In genomic region chr1:184004311-184004710, GRCm38 (mm10) we compare ENCODE assay signal across 20 mouse cellular contexts. TPM values are rescaled to one million over a fixed set of nuclear protein-coding genes. Genes with fewer than 3 reads are reported as not detected.
DNase-seq lines count a peak whose midpoint lies in the region; ATAC-seq lines count a peak whose summit lies in the region.
"Had no signal": no experiment of that assay in that cellular context is flagged by ENCODE, and none has a peak within 500 bp of the region (broad histone marks: within the 10 kb centered on the region; RNA-seq: fewer than 3 reads in every experiment).

No protein-coding gene starts in this region.

- H3K9me3 ChIP-seq in hindbrain, embryonic 11.5 days (ENCODE audit: control insufficient read depth, low read length): no peaks in the 10 kb centered on the region
- no peaks in the 10 kb centered on the region for H3K9me3 ChIP-seq in hindbrain, embryonic 10.5 days
- no peaks in the 10 kb centered on the region for H3K9me3 ChIP-seq in neural tube, embryonic 12.5 days
- H3K9me3 ChIP-seq: embryonic facial prominence, embryonic 15.5 days; forebrain, embryonic 13.5 days; limb, embryonic 10.5 days; liver, embryonic 13.5 days had no signal

- no peaks in the 10 kb centered on the region for H3K36me3 ChIP-seq in hindbrain, embryonic 11.5 days (ENCODE audit: control insufficient read depth, insufficient read depth, low read length)
- no peaks in the 10 kb centered on the region for H3K36me3 ChIP-seq in hindbrain, embryonic 10.5 days
- no peaks in the 10 kb centered on the region for H3K36me3 ChIP-seq in neural tube, embryonic 12.5 days
- H3K36me3 ChIP-seq: embryonic facial prominence, embryonic 15.5 days; limb, embryonic 10.5 days; liver, embryonic 13.5 days had no signal

- no peak overlapping the region for H3K9ac ChIP-seq in hindbrain, embryonic 11.5 days (ENCODE audit: low read depth, low read length)
- H3K9ac ChIP-seq in neural tube, embryonic 12.5 days: no peak overlapping the region
- H3K9ac ChIP-seq: embryonic facial prominence, embryonic 15.5 days; forebrain, embryonic 13.5 days; liver, embryonic 13.5 days had no signal

- H3K4me1 ChIP-seq in hindbrain, embryonic 11.5 days (replicated peaks; ENCODE audit: control insufficient read depth, insufficient read depth, low read length): no peaks in the 10 kb centered on the region
- H3K4me1 ChIP-seq in hindbrain, embryonic 10.5 days (replicated peaks): peaks cover 4% of the 10 kb centered on the region; the same call in 1 of the 2 replicates
- H3K4me1 ChIP-seq in neural tube, embryonic 12.5 days: peaks cover 3% of the 10 kb centered on the region; the same call in 1 of the 2 replicates
- H3K4me1 ChIP-seq: embryonic facial prominence, embryonic 15.5 days; forebrain, embryonic 13.5 days; liver, embryonic 13.5 days had no signal

- peak; percentile 56; the same call in 1 of the 2 replicates for ATAC-seq in hindbrain, embryonic 11.5 days (ENCODE audit: low FRiP score)
- ATAC-seq in neural tube, embryonic 12.5 days (ENCODE audit: low FRiP score, low read depth): peak; percentile 58; the same call in 1 of the 2 replicates
- ATAC-seq: forebrain, embryonic 13.5 days had no signal

- H3K4me2 ChIP-seq in hindbrain, embryonic 11.5 days (replicated peaks; ENCODE audit: low read depth, low read length): no peak overlapping the region
- no peak overlapping the region for H3K4me2 ChIP-seq in neural tube, embryonic 12.5 days (replicated peaks)
- H3K4me2 ChIP-seq: embryonic facial prominence, embryonic 15.5 days; forebrain, embryonic 13.5 days; liver, embryonic 13.5 days had no signal

- H3K27me3 ChIP-seq in hindbrain, embryonic 11.5 days (ENCODE audit: control insufficient read depth, insufficient read depth, low read length): no peaks in the 10 kb centered on the region
- no peaks in the 10 kb centered on the region for H3K27me3 ChIP-seq in hindbrain, embryonic 10.5 days (ENCODE audit: insufficient read depth, poor library complexity, severe bottlenecking)
- no peaks in the 10 kb centered on the region for H3K27me3 ChIP-seq in neural tube, embryonic 12.5 days (replicated peaks)
- H3K27me3 ChIP-seq: embryonic facial prominence, embryonic 15.5 days; forebrain, embryonic 13.5 days; liver, embryonic 13.5 days had no signal

- H3K4me3 ChIP-seq in hindbrain, embryonic 11.5 days (ENCODE audit: low read depth, low read length): no peak overlapping the region
- no peak overlapping the region for H3K4me3 ChIP-seq in hindbrain, embryonic 10.5 days
- H3K4me3 ChIP-seq in neural tube, embryonic 12.5 days: no peak overlapping the region
- H3K4me3 ChIP-seq: embryonic facial prominence, embryonic 15.5 days; forebrain, embryonic 13.5 days; limb, embryonic 10.5 days; liver, embryonic 13.5 days had no signal

- WGBS in hindbrain, embryonic 11.5 days: 46% methylated on average over 2 of the region's 2 CpGs
- WGBS in hindbrain, embryonic 10.5 days: 69% methylated on average over 2 of the region's 2 CpGs
- WGBS in neural tube, embryonic 12.5 days: 32% methylated on average over 2 of the region's 2 CpGs

- peak; percentile 23 for DNase-seq in hindbrain, embryonic 11.5 days (ENCODE audit: low spot score)
- DNase-seq in hindbrain, embryonic 10.5 days (ENCODE audit: low spot score): no peak
- DNase-seq in ovary, postnatal 36 days (ENCODE audit: low spot score): peak; percentile 9
- no peak for DNase-seq in ovary, postnatal 14 days (ENCODE audit: low spot score)
- DNase-seq in embryo, embryonic 10 days (ENCODE audit: low spot score): peak; percentile 37
- no peak for DNase-seq in lung, postnatal 25 days (ENCODE audit: low spot score)
- DNase-seq in gastrocnemius, adult 18-20 months (ENCODE audit: low spot score): no peak
- DNase-seq: B cell, adult 2 months; cerebellum, postnatal 14 days; gastrocnemius, postnatal 10 days; heart, postnatal 36 days; layer of hippocampus, postnatal 36 days; liver, embryonic 13.5 days; lung, postnatal 36 days; midbrain, embryonic 14.5 days had no signal

- H3K27ac ChIP-seq in hindbrain, embryonic 11.5 days (ENCODE audit: low read depth, low read length): no peak overlapping the region
- H3K27ac ChIP-seq in hindbrain, embryonic 10.5 days: no peak overlapping the region
- H3K27ac ChIP-seq in neural tube, embryonic 12.5 days: no peak overlapping the region
- H3K27ac ChIP-seq: embryonic facial prominence, embryonic 15.5 days; forebrain, embryonic 13.5 days; kidney, postnatal 0 days; limb, embryonic 10.5 days; liver, embryonic 13.5 days had no signal

RNA-seq across cellular contexts. Expression of gene Dusp10, which starts 8.8 kb away (rescaled TPM):
- polyA plus RNA-seq in hindbrain, embryonic 11.5 days (2014; fragmentation: Nextera tagmentation; extraction: Ambion mirVana): 6.5 and 7.2 TPM in 2 replicates
- 6.7 and 6.8 TPM in 2 replicates for polyA plus RNA-seq in hindbrain, embryonic 10.5 days (2016; fragmentation: Nextera tagmentation; extraction: Ambion mirVana)
- polyA plus RNA-seq in neural tube, embryonic 12.5 days (2016; fragmentation: Nextera tagmentation; extraction: Ambion mirVana): 6.6 and 6.8 TPM in 2 replicates
- 10 to 100 TPM; 12.9 to 17.0 TPM for total RNA-seq in gastrocnemius, adult 18-20 months (2021)

RNA-seq across cellular contexts. Expression of gene 1700056E22Rik, which starts 29.8 kb away (rescaled TPM):
- 1.9 and 2.2 TPM in 2 replicates for polyA plus RNA-seq in hindbrain, embryonic 11.5 days (2014; fragmentation: Nextera tagmentation; extraction: Ambion mirVana)
- 1.6 TPM in 2 replicates for polyA plus RNA-seq in hindbrain, embryonic 10.5 days (2016; fragmentation: Nextera tagmentation; extraction: Ambion mirVana)
- 1.5 and 2.1 TPM in 2 replicates for polyA plus RNA-seq in neural tube, embryonic 12.5 days (2016; fragmentation: Nextera tagmentation; extraction: Ambion mirVana)
- total RNA-seq in gastrocnemius, adult 18-20 months (2021): under 1 TPM; 0.43 to 0.73 TPM
- total RNA-seq: layer of hippocampus, postnatal 36 days had no signal

Comparison
In these comparisons a context has a peak if more than half of its experiments do, and no peak if none do; other contexts are left out.
1. DNase-seq: peak in hindbrain, embryonic 11.5 days (single experiment), ovary, postnatal 36 days (single experiment) and embryo, embryonic 10 days (single experiment); none in hindbrain, embryonic 10.5 days (single experiment), ovary, postnatal 14 days (single experiment), lung, postnatal 25 days (single experiment) and gastrocnemius, adult 18-20 months (single experiment).